Mouse (Mus musculus): ENCODE measurements around the gene Pds5a. TPM values are rescaled to one million over a fixed set of nuclear protein-coding genes. Genes with fewer than 3 reads are reported as not detected.
"Not testable (repeated sequence)": the region's sequence is repeated elsewhere in the genome, so short reads cannot be mapped to it uniquely, and the experiment has no call there.

Gene Pds5a
- total and polyA plus RNA-seq, 2 experiments from 2014 or later = 23.0 to 87.5 TPM

DNA sequence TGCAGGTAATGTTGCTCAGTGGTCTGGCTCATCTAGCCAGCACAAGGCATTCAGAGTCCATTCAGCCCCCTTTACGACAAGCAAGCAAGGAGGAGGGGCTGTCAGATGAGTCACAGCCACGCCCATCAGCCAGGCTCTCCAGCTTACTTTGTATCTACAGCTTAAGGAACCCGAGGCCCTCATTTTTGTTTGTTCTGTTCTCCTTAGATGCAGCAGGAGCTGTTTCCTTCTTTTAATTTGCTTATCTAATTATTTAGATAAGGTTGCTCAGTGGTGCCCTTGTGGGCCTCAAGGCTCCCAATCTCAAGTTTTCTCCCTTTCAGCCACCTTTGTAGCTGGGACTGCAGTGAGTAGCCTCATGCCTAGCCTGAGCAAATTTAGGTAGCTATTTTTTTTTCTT, 20.3 kb upstream of the Pds5a start:
- no peak overlapping the region for H3K27ac ChIP-seq (ENCODE audit: low read depth, low read length)
- no peaks in the 10 kb centered on the region for H3K36me3 ChIP-seq (ENCODE audit: insufficient read depth)
- no peak overlapping the region for H3K9ac ChIP-seq
- H3K4me1 ChIP-seq (ENCODE audit: insufficient read depth) = no peaks in the 10 kb centered on the region
- no peak for DNase-seq
- H3K9me3 ChIP-seq (ENCODE audit: low read length) = no peaks in the 10 kb centered on the region
- H3K27me3 ChIP-seq (ENCODE audit: insufficient read depth, low read length) = no peaks in the 10 kb centered on the region
- no peak for TF ChIP-seq CTCF (IDR thresholded peaks at IDR 0.05; ENCODE audit: low read depth)
- no peak overlapping the region for H3K4me2 ChIP-seq (ENCODE audit: low read depth)
- no peak for ATAC-seq
- H3K4me3 ChIP-seq (ENCODE audit: low read depth, low read length) = no peak overlapping the region
- 32% methylated on average over 3 of the region's 3 CpGs for WGBS

DNA sequence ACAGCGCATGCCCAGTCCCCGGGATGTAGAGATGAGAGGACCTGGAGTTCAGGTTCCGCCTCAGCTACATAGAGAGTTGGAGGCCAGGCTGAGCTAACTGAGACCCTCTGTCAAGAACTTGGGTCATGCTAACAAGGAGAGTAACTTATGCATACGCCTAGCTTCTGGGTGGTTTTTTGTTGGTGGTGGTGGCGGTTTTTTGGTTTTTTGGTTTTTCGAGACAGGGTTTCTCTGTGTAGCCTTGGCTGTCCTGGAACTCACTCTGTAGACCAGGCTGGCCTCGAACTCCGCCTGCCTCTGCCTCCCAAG, 19.8 kb upstream of the Pds5a start:
- H3K27me3 ChIP-seq (ENCODE audit: insufficient read depth, low read length); H3K27ac ChIP-seq (ENCODE audit: low read depth, low read length); H3K9me3 ChIP-seq (ENCODE audit: low read length); H3K4me1 ChIP-seq (ENCODE audit: insufficient read depth); H3K36me3 ChIP-seq (ENCODE audit: insufficient read depth); H3K9ac ChIP-seq; H3K4me2 ChIP-seq (ENCODE audit: low read depth); ATAC-seq; H3K4me3 ChIP-seq (ENCODE audit: low read depth, low read length); DNase-seq: not testable (repeated sequence)
- WGBS = 92% methylated on average over 8 of the region's 8 CpGs

DNA sequence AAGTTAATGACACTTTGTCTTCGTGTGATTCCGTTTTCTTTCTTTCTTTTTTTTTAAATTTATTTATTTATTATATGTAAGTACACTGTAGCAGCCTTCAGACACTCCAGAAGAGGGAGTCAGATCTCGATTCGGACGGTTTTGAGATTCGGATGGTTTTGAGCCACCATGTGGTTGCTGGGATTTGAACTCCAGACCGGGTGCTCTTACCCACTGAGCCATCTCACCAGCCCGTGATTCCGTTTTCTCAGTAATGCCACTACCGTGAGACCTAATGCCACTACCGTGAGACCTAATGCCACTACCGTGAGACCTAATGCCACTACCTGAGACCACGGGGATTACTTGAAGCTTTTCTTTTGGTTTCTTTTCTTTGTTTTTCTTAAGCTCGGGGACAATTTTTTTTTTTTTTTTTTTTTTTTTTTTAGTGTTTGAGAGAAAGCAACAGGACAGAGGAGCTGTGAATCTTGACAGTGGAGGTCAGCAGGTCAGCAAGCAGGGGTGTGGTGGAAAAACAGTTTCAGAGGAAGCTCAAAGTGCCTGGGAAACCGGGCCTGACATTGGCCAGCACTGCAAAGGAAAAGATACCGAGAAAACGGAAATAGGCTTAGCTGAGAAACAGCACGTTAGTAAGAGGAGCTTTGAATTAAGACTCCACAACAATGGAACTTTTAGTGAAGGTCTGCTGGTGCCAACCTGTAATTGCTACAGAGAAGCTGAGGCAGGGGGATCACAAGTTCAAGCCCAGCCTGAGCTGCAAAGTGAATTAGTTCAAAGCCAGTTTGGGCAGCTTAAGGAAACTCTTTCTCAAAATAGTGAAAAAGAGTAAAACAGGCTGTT, 19.2 kb upstream of the Pds5a start:
- H3K9ac ChIP-seq = no peak overlapping the region
- DNase-seq (no peak), ATAC-seq (no peak)
- 81% methylated on average over 18 of the region's 18 CpGs for WGBS
- no peak overlapping the region for H3K27ac ChIP-seq (ENCODE audit: low read depth, low read length)
- no peaks in the 10 kb centered on the region for H3K27me3 ChIP-seq (ENCODE audit: insufficient read depth, low read length)
- H3K9me3 ChIP-seq (ENCODE audit: low read length) = no peaks in the 10 kb centered on the region
- TF ChIP-seq CTCF (IDR thresholded peaks at IDR 0.05; ENCODE audit: low read depth) = no peak
- no peak overlapping the region for H3K4me3 ChIP-seq (ENCODE audit: low read depth, low read length)
- H3K36me3 ChIP-seq (ENCODE audit: insufficient read depth) = no peaks in the 10 kb centered on the region
- no peaks in the 10 kb centered on the region for H3K4me1 ChIP-seq (ENCODE audit: insufficient read depth)
- H3K4me2 ChIP-seq (ENCODE audit: low read depth) = no peak overlapping the region

DNA sequence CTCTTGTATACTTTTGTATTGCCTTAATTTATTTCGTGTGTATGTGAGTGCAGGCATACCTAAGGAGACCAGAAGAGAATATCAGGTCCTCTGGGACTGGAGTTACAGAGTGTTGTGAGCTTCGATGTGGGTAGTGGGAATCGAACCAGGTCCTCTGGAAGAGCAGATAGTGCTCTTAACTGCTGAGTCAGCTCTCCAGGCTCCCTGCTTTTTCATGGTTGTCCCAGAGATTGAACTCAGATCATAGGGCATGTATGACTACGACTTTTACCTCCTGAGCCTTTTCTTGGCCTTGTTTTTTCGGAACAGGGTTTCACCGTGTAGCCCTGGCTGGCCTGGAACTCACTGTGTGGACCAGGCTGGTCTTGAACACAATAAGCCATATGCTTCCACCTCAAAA, 17.0 kb upstream of the Pds5a start:
- H3K4me1 ChIP-seq (ENCODE audit: insufficient read depth) = no peaks in the 10 kb centered on the region
- WGBS = 89% methylated on average over 6 of the region's 6 CpGs
- H3K9me3 ChIP-seq (ENCODE audit: low read length) = no peaks in the 10 kb centered on the region
- no peak for TF ChIP-seq CTCF (IDR thresholded peaks at IDR 0.05; ENCODE audit: low read depth)
- H3K4me2 ChIP-seq (ENCODE audit: low read depth) = no peak overlapping the region
- no peak overlapping the region for H3K9ac ChIP-seq
- H3K36me3 ChIP-seq (ENCODE audit: insufficient read depth) = no peaks in the 10 kb centered on the region
- no peak for ATAC-seq
- H3K4me3 ChIP-seq (ENCODE audit: low read depth, low read length) = no peak overlapping the region
- DNase-seq = no peak
- no peak overlapping the region for H3K27ac ChIP-seq (ENCODE audit: low read depth, low read length)
- no peaks in the 10 kb centered on the region for H3K27me3 ChIP-seq (ENCODE audit: insufficient read depth, low read length)

DNA sequence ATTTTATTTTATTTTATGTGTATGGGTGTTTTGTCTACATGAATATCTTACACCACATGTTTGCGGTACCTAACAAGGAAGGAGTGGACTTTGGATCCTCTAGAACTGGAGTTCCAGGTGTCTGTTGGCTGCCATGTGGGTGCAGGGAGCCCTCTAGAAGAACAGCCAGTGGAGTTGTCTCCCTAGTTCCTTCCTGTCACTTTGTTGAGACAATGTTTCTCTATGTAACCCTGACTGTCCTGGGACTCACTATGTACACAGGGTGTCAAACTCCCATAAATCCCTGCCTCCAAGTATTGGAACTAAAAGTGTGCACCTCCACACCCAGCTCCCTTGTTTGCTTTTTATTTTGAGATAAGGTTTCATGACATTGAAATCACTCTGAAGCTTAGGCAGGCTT, 13.4 kb upstream of the Pds5a start:
- no peak for ATAC-seq
- H3K4me3 ChIP-seq (ENCODE audit: low read depth, low read length) = no peak overlapping the region

DNA sequence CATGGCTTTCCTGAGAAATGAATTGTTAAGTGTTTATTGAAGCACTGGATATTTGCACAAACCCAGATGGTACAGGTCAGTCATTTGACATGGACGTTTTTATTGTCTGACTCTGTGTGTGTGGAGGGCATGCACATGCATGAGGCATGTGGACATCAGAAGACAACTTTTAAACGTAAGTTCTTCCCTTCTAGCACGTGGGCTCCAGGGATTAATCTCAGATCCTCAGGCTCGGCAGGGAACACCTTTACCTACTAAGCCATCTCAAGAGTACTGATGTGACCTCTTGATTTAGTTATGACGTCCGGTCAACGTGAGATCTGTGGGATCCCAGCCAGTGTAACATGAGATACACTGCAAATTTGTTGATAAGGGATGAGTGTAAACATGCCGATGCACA, 12.2 kb upstream of the Pds5a start:
- Histone ChIP-seq H3K9me3 (ENCODE audit: low read length) (no peaks in the 10 kb centered on the region), H3K27me3 (ENCODE audit: insufficient read depth, low read length) (no peaks in the 10 kb centered on the region), H3K9ac (no peak overlapping the region), H3K4me3 (ENCODE audit: low read depth, low read length) (no peak overlapping the region), H3K4me2 (ENCODE audit: low read depth) (no peak overlapping the region), H3K27ac (ENCODE audit: low read depth, low read length) (no peak overlapping the region), H3K4me1 (ENCODE audit: insufficient read depth) (no peaks in the 10 kb centered on the region), H3K36me3 (ENCODE audit: insufficient read depth) (no peaks in the 10 kb centered on the region)
- no peak for TF ChIP-seq CTCF (IDR thresholded peaks at IDR 0.05; ENCODE audit: low read depth)
- ATAC-seq = no peak
- no peak for DNase-seq
- WGBS = 75% methylated on average over 8 of the region's 8 CpGs

More for the DNA sequence above, 13.4 kb upstream of the Pds5a start:
- TF ChIP-seq CTCF (IDR thresholded peaks at IDR 0.05; ENCODE audit: low read depth) = no peak
- Histone ChIP-seq H3K27ac (ENCODE audit: low read depth, low read length) (no peak overlapping the region), H3K4me2 (ENCODE audit: low read depth) (no peak overlapping the region), H3K9ac (no peak overlapping the region), H3K4me1 (ENCODE audit: insufficient read depth) (no peaks in the 10 kb centered on the region), H3K36me3 (ENCODE audit: insufficient read depth) (no peaks in the 10 kb centered on the region), H3K9me3 (ENCODE audit: low read length) (no peaks in the 10 kb centered on the region), H3K27me3 (ENCODE audit: insufficient read depth, low read length) (no peaks in the 10 kb centered on the region)
- no peak for DNase-seq
- 98% methylated on average over 1 of the region's 1 CpGs for WGBS

DNA sequence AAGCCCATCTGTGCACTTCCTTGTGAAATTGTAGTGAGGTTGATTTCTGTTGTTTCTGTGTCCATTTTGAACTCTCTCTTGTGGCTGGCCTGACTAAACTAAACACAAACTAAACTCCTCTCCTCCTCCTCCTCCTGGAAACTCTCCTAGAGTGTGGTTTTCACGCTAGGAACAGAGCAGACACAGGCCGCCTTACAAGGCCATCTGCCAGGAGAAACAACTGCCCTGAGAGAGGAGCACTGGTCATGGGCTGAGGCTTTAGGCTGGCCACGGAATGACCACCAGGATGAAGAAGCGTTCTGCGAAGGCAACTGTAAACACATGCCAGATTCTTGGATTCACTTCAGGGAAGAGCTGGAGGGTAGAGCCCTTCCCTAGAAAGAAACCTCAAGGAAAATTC, 8.9 kb upstream of the Pds5a start:
- ATAC-seq = no peak
- no peak for DNase-seq
- Histone ChIP-seq H3K9ac (no peak overlapping the region), H3K9me3 (ENCODE audit: low read length) (no peaks in the 10 kb centered on the region), H3K27me3 (ENCODE audit: insufficient read depth, low read length) (no peaks in the 10 kb centered on the region), H3K4me3 (ENCODE audit: low read depth, low read length) (no peak overlapping the region), H3K4me1 (ENCODE audit: insufficient read depth) (no peaks in the 10 kb centered on the region), H3K27ac (ENCODE audit: low read depth, low read length) (no peak overlapping the region), H3K4me2 (ENCODE audit: low read depth) (no peak overlapping the region), H3K36me3 (ENCODE audit: insufficient read depth) (no peaks in the 10 kb centered on the region)
- TF ChIP-seq CTCF (IDR thresholded peaks at IDR 0.05; ENCODE audit: low read depth) = no peak
- 75% methylated on average over 5 of the region's 5 CpGs for WGBS

All from forebrain, postnatal 0 days (tissue).